Mouse (Mus musculus): ENCODE data around the gene Spata19. TPM values are rescaled to one million over a fixed set of nuclear protein-coding genes. Genes with fewer than 3 reads are reported as not detected.

Spata19 gene
- polyA plus RNA-seq, 1 experiment from 2014 or later: not detected

Other genes starting within 250 kb of the Spata19 start
- gene Jam3, start 241.4 kb upstream of the Spata19 start, polyA plus RNA-seq (2014; fragmentation: Nextera tagmentation; extraction: Ambion mirVana): 70.0 and 70.5 TPM in 2 replicates
- 5.9 and 6.0 TPM in 2 replicates for gene Igsf9b, start 97.6 kb upstream of the Spata19 start, polyA plus RNA-seq (2014; fragmentation: Nextera tagmentation; extraction: Ambion mirVana)

Data from stomach, embryonic 14.5 days (tissue).